Mouse (Mus musculus) frontal cortex, postnatal 36 days (tissue): ENCODE measurements at regions not wholly inside any gene's neighbourhood (a gene's known extent, or its start where the extent isn't known, plus 50 kb on each side); places are given as distances from the start of the nearest gene placed in this dataset.

ENCODE experiments used
- DNase-seq, 2 experiments: peaks; one replicate each; pipeline ENCODE4 v3.0.0; 2022; ENCODE audit warnings: low spot score in 2 of 2

DNA sequence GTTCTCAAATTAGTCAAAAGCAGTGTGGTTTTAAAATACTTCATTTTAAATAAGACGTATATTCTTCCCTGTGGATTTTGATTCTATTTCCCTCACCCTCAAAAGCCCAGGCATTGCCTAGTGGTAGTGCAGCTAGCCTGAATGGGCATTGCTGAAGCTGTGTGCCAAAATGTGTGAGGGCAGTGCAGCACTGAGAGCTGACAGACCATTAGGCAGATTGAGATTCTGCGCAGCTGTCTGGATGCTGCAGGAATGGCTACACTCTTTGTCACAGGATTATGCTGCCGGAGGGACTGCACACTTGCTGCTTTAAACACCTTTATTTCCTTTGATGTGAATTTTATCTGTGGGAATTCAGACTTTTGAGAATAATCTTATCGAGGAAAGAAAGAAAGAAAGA lies 780.0 kb upstream of the Cldn34c4 start:
- peak in 1 of 2 experiments; percentile 0 for DNase-seq
